Mouse (Mus musculus) kidney, adult 9 months (tissue): ENCODE data around the gene Fxyd7.

Experiments
- DNase-seq: peaks from one replicate; pipeline ENCODE4 v3.0.0; 2022

The Fxyd7 gene

GRCm38 (mm10) chr7:31074713-31075069 is 23.4 kb upstream of the Fxyd7 start:
- no peak for DNase-seq

- DNase-seq: no peak
These were observed 22.9 kb upstream of the Fxyd7 start for GRCm38 (mm10) chr7:31074061-31074712.

GRCm38 (mm10) chr7:31073546-31073945 is 22.3 kb upstream of the Fxyd7 start:
- DNase-seq: no peak

- no peak for DNase-seq
These were observed 21.1 kb upstream of the Fxyd7 start for GRCm38 (mm10) chr7:31072326-31072725.

- no peak for DNase-seq
These were observed 19.1 kb upstream of the Fxyd7 start for GRCm38 (mm10) chr7:31070324-31070723.

- no peak for DNase-seq
These were observed 18.2 kb upstream of the Fxyd7 start for GRCm38 (mm10) chr7:31069491-31069890.

- no peak for DNase-seq
These were observed 16.6 kb upstream of the Fxyd7 start for GRCm38 (mm10) chr7:31067836-31068235.

GRCm38 (mm10) chr7:31063074-31063560 is 11.8 kb upstream of the Fxyd7 start:
- no peak for DNase-seq

- no peak for DNase-seq
These were observed 9.3 kb upstream of the Fxyd7 start for GRCm38 (mm10) chr7:31060621-31061010.

- DNase-seq: no peak
These were observed 8.8 kb upstream of the Fxyd7 start for GRCm38 (mm10) chr7:31059919-31060620.

GRCm38 (mm10) chr7:31059108-31059507 is 7.8 kb upstream of the Fxyd7 start, which contains the start of gene Lgi4:
Gene Lgi4, plus strand, starts transcription at chr7:31059342.
- DNase-seq: peak; percentile 80

GRCm38 (mm10) chr7:31058211-31058610 is 6.9 kb upstream of the Fxyd7 start:
- DNase-seq: no peak

- no peak for DNase-seq
These were observed 6.5 kb upstream of the Fxyd7 start for GRCm38 (mm10) chr7:31057730-31058129.

GRCm38 (mm10) chr7:31057071-31057470 is 5.8 kb upstream of the Fxyd7 start, which contains the start of gene Fxyd1:
Gene Fxyd1, minus strand, starts transcription at chr7:31057199.
- no peak for DNase-seq

- no peak for DNase-seq
These were observed 5.2 kb upstream of the Fxyd7 start for GRCm38 (mm10) chr7:31056448-31056847.

GRCm38 (mm10) chr7:31055883-31056282 is 4.6 kb upstream of the Fxyd7 start:
- peak; percentile 60 for DNase-seq

GRCm38 (mm10) chr7:31055354-31055824 is 4.1 kb upstream of the Fxyd7 start:
- DNase-seq: peak; percentile 55

GRCm38 (mm10) chr7:31054661-31055320 is 3.5 kb upstream of the Fxyd7 start:
- no peak for DNase-seq

GRCm38 (mm10) chr7:31053882-31054447 is 2.7 kb upstream of the Fxyd7 start:
- no peak for DNase-seq

- no peak for DNase-seq
These were observed 1.6 kb upstream of the Fxyd7 start for GRCm38 (mm10) chr7:31052636-31053434.

- DNase-seq: no peak
These were observed 976 bp upstream of the Fxyd7 start for GRCm38 (mm10) chr7:31052251-31052635.

- DNase-seq: no peak
These were observed 346 bp downstream of the Fxyd7 start for GRCm38 (mm10) chr7:31050921-31051320.

- DNase-seq: no peak
These were observed 780 bp downstream of the Fxyd7 start for GRCm38 (mm10) chr7:31050487-31050886.
